Mouse (Mus musculus) kidney, postnatal 10 days (tissue): ENCODE data around the gene Otx1.

Experiments
- DNase-seq: peaks from one replicate; pipeline ENCODE4 v3.0.0; 2021; ENCODE audit warnings: mixed read lengths

Otx1 gene

GRCm38 (mm10) chr11:22002783-22003340 lies at the start of gene Otx1:
Gene Otx1, minus strand, starts transcription at chr11:22002897.
- DNase-seq, result peak; percentile 42

- peak; percentile 15 for DNase-seq
Observed at GRCm38 (mm10) chr11:22050864-22051263, 48.2 kb upstream of the Otx1 start.

GRCm38 (mm10) chr11:22039854-22040426 lies 37.2 kb upstream of the Otx1 start:
- DNase-seq, result no peak

- no peak for DNase-seq
Observed at GRCm38 (mm10) chr11:22034564-22035105, 31.9 kb upstream of the Otx1 start.

GRCm38 (mm10) chr11:22033582-22033981 lies 30.9 kb upstream of the Otx1 start:
- DNase-seq, result no peak

- DNase-seq, result no peak
Observed at GRCm38 (mm10) chr11:22020602-22021001, 17.9 kb upstream of the Otx1 start.

GRCm38 (mm10) chr11:22017444-22017843 lies 14.7 kb upstream of the Otx1 start:
- no peak for DNase-seq

- no peak for DNase-seq
Observed at GRCm38 (mm10) chr11:22016341-22016740, 13.6 kb upstream of the Otx1 start.

- no peak for DNase-seq
Observed at GRCm38 (mm10) chr11:22008817-22009216, 6.1 kb upstream of the Otx1 start.

GRCm38 (mm10) chr11:22008129-22008596 lies 5.5 kb upstream of the Otx1 start:
- DNase-seq, result no peak

GRCm38 (mm10) chr11:22007781-22008110 lies 5.0 kb upstream of the Otx1 start:
- no peak for DNase-seq

- peak; percentile 19 for DNase-seq
Observed at GRCm38 (mm10) chr11:22007088-22007780, 4.5 kb upstream of the Otx1 start.

GRCm38 (mm10) chr11:22006471-22007087 lies 3.9 kb upstream of the Otx1 start:
- DNase-seq, result no peak

GRCm38 (mm10) chr11:22005281-22005870 lies 2.7 kb upstream of the Otx1 start:
- no peak for DNase-seq

- DNase-seq, result peak; percentile 48
Observed at GRCm38 (mm10) chr11:22004331-22004841, 1.7 kb upstream of the Otx1 start.

GRCm38 (mm10) chr11:22003341-22003981 lies 764 bp upstream of the Otx1 start:
- peak; percentile 31 for DNase-seq

GRCm38 (mm10) chr11:22002062-22002782 lies 475 bp downstream of the Otx1 start:
- DNase-seq, result no peak

- peak; percentile 68 for DNase-seq
Observed at GRCm38 (mm10) chr11:22001321-22002061, 1.2 kb downstream of the Otx1 start.

GRCm38 (mm10) chr11:22000316-22001076 lies 2.2 kb downstream of the Otx1 start:
- DNase-seq, result peak; percentile 30
